Mouse (Mus musculus) urinary bladder, postnatal 10 days (tissue): ENCODE results near the gene BC053393.
"Not testable (repeated sequence)": the region's sequence is repeated elsewhere in the genome, so short reads cannot be mapped to it uniquely, and the experiment has no call there.

Experiments
- DNase-seq: peaks from one replicate; pipeline ENCODE4 v3.0.0; 2022; ENCODE audit warnings: low spot score

Gene BC053393

GRCm38 (mm10) chr11:46571327-46571726 lies at the start of gene BC053393:
Gene BC053393 (plus strand): TSS chr11:46571536.
- no peak for DNase-seq

GRCm38 (mm10) chr11:46522719-46523118 lies 48.6 kb upstream of the BC053393 start:
- no peak for DNase-seq

DNA sequence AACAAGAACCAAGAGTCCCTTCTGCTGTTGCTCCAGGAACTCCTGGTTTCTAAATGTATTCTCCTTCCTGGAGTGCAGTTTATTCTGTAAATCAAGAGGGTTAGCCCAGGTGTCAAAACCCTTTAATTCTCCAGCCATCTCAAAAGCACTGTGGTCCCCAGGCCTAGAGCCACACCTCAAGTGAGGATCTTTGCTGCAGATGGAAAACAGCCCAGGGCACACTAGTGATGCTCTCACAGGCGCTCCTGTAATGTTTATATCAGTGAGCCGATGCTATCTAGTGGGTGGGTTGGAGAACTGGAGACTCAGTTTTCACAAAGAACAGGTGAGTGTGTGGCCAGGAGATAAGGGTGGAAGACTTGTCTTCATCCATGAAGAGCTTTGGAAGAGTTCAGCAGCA lies 47.4 kb upstream of the BC053393 start, which contains the start of gene Gm12169:
Gene Gm12169, plus strand, starts transcription at position 301 of the 400 bp plus-strand sequence.
- no peak for DNase-seq

DNA sequence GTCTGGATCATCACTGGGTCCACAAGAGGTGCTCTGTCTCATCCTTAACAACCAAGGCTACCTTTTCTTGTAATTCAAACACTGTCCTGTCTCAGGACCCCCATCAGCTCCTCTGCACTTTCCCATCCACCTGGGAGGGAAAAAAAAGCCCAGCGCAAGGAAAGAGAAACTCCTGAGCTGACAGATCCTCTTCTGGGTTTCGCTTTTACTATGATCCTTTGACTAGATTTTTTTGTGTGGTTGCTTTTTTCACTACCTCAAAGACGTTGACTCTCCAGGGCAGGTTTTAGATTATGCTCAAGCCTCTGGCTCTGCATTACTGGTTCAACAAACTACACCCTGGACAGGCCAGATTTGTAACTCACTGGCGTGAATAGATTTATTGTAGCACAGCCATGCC lies 41.2 kb upstream of the BC053393 start:
- no peak for DNase-seq

- no peak for DNase-seq
Observed at GRCm38 (mm10) chr11:46536978-46537377, 34.4 kb upstream of the BC053393 start.

DNA sequence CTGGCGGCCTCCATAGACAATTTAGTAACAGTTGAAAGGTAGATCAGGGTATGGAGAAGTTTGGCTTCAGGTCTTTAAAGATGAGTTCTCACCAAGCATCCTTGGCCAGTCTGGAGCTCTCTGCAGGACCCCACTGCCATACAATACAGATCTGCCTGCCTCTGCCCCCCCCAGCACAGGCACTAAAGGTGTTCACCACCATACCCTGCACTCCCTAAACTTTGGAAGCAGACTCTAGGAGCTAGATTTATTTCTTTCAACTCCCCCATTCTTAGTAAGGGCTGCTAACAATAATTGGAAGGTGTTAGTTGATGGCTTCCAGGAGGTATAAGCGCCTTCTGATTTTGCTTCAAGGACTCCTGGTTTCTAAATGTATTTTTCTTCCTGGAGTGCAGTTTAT lies 27.8 kb upstream of the BC053393 start:
- no peak for DNase-seq

DNA sequence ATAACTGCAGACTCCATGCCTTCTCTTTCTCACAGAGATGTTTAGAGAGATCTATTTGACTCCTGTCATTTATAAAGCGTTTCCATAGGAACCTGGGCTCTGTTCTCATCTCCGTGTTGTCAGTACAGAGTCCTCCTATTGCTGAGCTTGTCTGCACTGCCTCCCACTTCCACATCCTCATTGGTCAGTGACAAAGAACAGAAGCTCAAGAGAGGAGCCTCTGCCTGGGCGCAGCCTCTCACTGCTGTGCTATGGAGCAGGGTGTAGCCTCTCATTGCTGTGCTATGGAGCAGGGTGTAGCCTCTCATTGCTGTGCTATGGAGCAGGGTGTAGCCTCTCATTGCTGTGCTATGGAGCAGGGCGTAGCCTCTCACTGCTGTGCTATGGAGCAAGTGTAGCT lies 21.6 kb upstream of the BC053393 start:
- no peak for DNase-seq

DNA sequence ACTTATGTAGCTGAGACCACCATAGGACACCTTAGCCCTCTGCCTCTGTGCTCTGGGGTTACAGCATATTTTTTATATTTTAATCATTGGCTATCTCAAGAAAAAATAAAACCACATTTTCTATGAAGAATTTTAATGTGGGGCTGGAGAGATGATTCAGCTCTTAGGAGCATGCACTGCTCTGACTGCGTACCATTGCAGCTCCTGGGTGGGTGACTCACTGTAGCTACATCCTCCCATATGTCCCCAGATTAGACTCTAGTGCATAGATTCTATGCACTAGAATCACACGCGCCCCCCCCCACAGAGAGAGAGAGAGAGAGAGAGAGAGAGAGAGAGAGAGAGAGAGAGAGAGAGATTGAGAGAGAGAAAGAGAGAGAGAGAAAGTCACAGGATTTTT lies 18.6 kb upstream of the BC053393 start:
- DNase-seq: no peak

DNA sequence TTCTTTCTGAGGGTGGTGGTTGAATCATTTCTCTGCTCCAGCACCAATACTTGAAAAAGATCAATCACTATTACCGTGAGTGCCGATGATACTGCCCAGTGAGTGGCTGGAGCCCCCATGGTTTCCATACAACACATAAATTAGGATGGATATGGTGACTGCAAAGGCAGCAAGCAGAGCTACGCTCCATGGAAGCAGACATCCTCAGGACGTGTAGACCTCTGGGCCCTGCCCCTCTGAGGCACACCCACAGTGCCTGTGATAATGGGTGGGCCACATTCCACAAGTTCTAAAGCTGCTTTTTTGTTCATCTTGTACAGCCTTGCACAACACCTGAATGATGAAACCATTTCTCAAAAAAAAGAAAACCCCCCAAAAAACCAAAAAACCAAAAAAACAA lies 10.2 kb upstream of the BC053393 start:
- no peak for DNase-seq

GRCm38 (mm10) chr11:46564671-46565070 lies 6.7 kb upstream of the BC053393 start:
- DNase-seq: no peak

DNA sequence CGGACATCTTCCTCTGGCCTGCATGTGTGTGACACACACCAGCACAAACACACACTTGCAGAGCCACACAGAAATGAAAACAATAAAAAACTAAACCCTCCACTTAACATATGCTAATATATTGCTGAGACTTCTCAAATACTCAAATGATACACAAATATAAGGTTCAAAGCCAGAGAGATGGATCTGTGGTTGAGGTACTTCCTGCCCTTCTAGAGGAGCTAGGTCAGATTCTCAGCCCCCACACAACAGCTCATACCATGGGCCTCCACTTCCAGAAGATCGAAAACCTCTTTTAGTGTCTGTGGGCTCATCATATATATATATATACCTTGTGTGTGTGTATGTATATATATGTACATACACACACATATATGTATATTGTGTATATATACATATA lies 5.4 kb upstream of the BC053393 start:
- DNase-seq: no peak

- no peak for DNase-seq
Observed at GRCm38 (mm10) chr11:46569107-46569506, 2.2 kb upstream of the BC053393 start.

GRCm38 (mm10) chr11:46578771-46579281 lies 7.5 kb downstream of the BC053393 start:
- DNase-seq: no peak

- DNase-seq: no peak
Observed at GRCm38 (mm10) chr11:46580428-46580827, 9.1 kb downstream of the BC053393 start.

GRCm38 (mm10) chr11:46582741-46583140 lies 11.4 kb downstream of the BC053393 start:
- no peak for DNase-seq

- DNase-seq: no peak
Observed at GRCm38 (mm10) chr11:46592416-46592815, 21.1 kb downstream of the BC053393 start.

DNA sequence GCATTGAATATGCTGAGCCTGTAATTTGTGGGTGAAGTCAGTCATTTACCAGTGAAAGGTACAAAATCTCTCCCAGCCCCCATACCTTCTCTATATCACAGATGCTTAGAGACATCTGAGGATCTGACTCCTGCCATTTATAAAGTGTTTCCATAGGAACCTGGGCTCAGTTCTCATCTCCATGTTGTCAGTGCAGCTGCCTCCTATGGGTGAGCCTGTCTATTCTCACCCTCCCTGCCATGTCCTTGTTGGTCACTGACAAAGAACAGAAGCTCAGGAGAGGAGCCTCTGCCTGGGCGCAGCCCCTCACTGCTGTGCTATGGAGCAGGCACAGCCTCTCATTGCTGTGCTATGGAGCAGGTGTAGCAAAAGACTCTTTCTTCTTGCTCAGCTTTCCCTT lies 48.6 kb downstream of the BC053393 start:
- no peak for DNase-seq

DNA sequence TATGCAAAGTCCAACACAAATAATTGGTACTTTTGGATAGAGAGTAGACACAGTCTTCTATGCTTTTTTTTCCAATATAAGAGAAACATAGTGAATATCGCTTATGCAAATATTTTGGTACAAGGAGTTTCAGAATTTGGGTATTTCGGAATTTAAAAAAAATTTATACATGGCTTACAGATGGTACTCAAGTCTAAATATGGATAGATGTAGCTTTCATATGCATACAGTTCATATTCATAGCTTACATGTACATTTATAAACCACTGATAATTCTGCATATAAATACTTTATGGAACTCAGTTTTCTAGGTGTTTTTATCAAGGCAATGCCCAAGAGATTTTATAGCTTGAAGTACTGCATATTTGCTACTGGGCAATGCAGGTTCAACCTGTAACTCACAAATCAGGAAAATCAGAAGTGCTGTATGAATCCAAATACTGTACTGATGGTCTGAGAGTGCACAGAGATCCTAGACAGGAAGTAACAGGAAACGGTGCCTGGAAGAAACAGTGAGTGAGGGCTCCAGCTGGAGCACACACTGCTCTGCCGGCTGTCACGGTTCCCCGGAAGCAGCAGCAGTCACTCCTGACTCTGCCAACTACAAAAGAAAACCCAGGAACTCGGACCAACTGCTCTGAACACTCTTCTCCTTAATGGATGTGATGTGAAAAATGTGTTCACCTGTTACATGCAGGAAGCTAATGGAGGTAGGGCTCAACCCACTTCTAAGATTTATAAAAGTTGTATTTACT lies 49.3 kb downstream of the BC053393 start:
- DNase-seq: no peak

GRCm38 (mm10) chr11:46629211-46629795 lies 58.0 kb downstream of the BC053393 start, which contains the start of gene Dppa1:
Gene Dppa1 (minus strand): TSS chr11:46629261.
- DNase-seq: no peak

DNA sequence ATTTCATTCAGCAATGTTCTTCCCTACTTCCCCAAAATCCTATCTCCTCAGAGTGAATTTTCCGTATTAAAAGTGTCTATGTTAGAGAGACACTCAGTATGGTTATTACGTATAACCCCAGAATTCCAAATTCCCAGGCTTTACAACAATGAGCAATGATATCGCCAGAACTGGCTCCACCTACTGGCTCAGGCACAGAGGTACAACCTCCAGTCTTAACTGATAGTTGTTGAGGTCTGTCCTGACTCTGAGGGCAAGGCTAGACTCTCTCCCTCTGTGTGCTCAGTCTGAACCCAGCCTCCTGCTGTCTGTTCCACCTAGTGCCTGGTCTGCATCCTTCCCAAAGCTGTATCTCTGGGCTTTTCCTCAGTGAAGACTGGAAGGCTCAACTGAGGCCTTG lies 60.3 kb downstream of the BC053393 start:
- DNase-seq: no peak

GRCm38 (mm10) chr11:46635516-46635915 lies 64.2 kb downstream of the BC053393 start:
- DNase-seq: not testable (repeated sequence)

DNA sequence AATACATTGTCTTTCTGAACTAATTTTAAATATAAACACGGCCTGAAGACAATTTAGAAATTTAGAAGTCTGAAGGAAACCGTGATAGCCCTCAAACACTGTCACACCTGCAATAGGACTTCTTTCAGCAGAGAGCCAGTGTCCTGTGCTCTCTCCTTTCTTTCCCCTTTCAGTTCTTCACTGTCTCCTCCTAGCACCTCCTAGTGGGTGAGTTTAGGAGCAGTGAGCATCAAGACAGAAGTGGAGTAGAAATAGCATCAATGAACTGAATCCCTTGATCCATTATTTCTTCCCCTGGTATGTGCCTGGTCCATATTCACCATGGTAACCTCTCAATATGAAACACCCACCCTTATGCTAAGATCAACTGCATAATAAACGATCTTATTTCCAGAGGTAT lies 65.2 kb downstream of the BC053393 start:
- DNase-seq: no peak
